Mouse (Mus musculus) spleen, adult 18-20 months (tissue): ENCODE measurements around the gene Grik3.

Source experiments
- DNase-seq, 2 experiments: peaks; one replicate each; pipeline ENCODE4 v3.0.0; 2022; ENCODE audit warnings: mixed read lengths in 2 of 2

The Grik3 gene

GRCm38 (mm10) chr4:125729305-125730220, 239.1 kb downstream of the Grik3 start:
- no peak for DNase-seq

GRCm38 (mm10) chr4:125730751-125731150, 240.3 kb downstream of the Grik3 start:
- DNase-seq: no peak

- DNase-seq: no peak
These were observed 246.3 kb downstream of the Grik3 start for GRCm38 (mm10) chr4:125736783-125737182.

- DNase-seq: no peak
These were observed 248.3 kb downstream of the Grik3 start for GRCm38 (mm10) chr4:125738825-125739224.

GRCm38 (mm10) chr4:125742162-125742571, 251.7 kb downstream of the Grik3 start:
- DNase-seq: no peak

GRCm38 (mm10) chr4:125745902-125746301, 255.4 kb downstream of the Grik3 start:
- no peak for DNase-seq

- DNase-seq: no peak
These were observed 265.9 kb downstream of the Grik3 start for GRCm38 (mm10) chr4:125756393-125756792.

- DNase-seq: no peak
These were observed 269.8 kb downstream of the Grik3 start for GRCm38 (mm10) chr4:125760326-125760725.

GRCm38 (mm10) chr4:125763056-125763455, 272.6 kb downstream of the Grik3 start:
- DNase-seq: no peak
